Mouse (Mus musculus) heart, embryonic 13.5 days (tissue): ENCODE data around the gene Nek6. TPM values are rescaled to one million over a fixed set of nuclear protein-coding genes. Genes with fewer than 3 reads are reported as not detected.

Experiments
- ATAC-seq: fragments of 200-750 bp; cut with Nextera tagmentation; 2 replicates; pipeline ENCODE4 v1.8.0; 2017; ENCODE audit warnings: moderate TSS enrichment; ENCODE audit not compliant: insufficient number of reproducible peaks, low FRiP score, low TSS enrichment; ENCODE audit errors: extremely low read depth
- H3K27ac ChIP-seq: fragments of 300-500 bp; sonication (generic); replicated peaks from 2 replicates; pipeline ENCODE4 v1.5.1; 2015; ENCODE audit warnings: moderate library complexity, mild to moderate bottlenecking, inconsistent platforms
- H3K27me3 ChIP-seq: fragments of 300-500 bp; sonication (generic); replicated peaks from 2 replicates; pipeline ENCODE4 v1.6.1; 2015; ENCODE audit warnings: mild to moderate bottlenecking, inconsistent platforms
- H3K36me3 ChIP-seq: fragments of 300-500 bp; sonication (generic); 2 replicates; pipeline ENCODE4 v1.6.1; 2015; ENCODE audit warnings: mild to moderate bottlenecking, inconsistent platforms
- H3K4me1 ChIP-seq: fragments of 300-500 bp; sonication (generic); 2 replicates; pipeline ENCODE4 v1.6.1; 2015; ENCODE audit warnings: inconsistent platforms
- H3K4me2 ChIP-seq: fragments of 300-500 bp; sonication (generic); 2 replicates; pipeline ENCODE4 v1.6.1; 2015; ENCODE audit warnings: inconsistent platforms, mild to moderate bottlenecking, moderate library complexity
- H3K4me3 ChIP-seq: fragments of 300-500 bp; sonication (generic); 2 replicates; pipeline ENCODE4 v1.5.1; 2015; ENCODE audit warnings: moderate library complexity, mild to moderate bottlenecking, inconsistent platforms
- H3K9ac ChIP-seq: fragments of 300-500 bp; sonication (generic); 2 replicates; pipeline ENCODE4 v1.6.1; 2015; ENCODE audit warnings: inconsistent platforms, mild to moderate bottlenecking, moderate library complexity
- H3K9me3 ChIP-seq: fragments of 300-500 bp; sonication (generic); 2 replicates; pipeline ENCODE4 v1.6.1; 2016; ENCODE audit warnings: inconsistent platforms
- WGBS: fragments of 180-500 bp; shearing (Covaris S2); methylation state at CpG from one replicate; pipeline ENCODE4 v1.1.7; 2015; ENCODE audit warnings: mixed read lengths; 5-methylcytosine and 5-hydroxymethylcytosine counted together
- polyA plus RNA-seq: library from polyadenylated mRNA; unstranded; fragments of >200 nt; fragmentation: Nextera tagmentation; extraction: Ambion mirVana; gene quantifications from 2 replicates; pipeline ENCODE4 v1.2.1, GENCODE M21; 2015

Gene Nek6
- polyA plus RNA-seq, 1 experiment from 2014 or later: 74.5 TPM

DNA sequence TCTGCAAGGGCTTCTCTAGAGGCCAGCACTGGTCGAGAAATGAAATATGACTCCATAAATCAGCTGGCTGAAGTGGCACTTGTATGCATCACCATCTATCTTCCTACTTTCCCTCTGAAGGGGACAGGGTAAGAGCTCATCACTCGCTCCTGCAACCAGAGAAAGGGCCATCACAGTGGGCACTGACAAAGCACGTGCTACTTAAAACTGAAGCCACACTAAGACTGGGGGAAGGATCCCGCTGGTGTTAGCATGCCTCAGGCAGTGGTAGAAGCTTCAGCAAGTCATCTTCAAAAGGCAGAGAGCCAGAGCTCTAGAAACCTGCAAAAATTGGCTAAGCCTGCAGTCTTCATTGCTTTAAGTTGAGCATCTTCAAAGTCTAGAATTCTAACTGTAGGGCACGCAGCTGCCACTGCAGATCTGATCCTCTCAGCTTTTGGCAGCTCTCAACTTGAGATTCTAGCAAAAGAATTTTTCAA is 97.4 kb downstream of the Nek6 start:
- Histone ChIP-seq H3K4me3 (no peak overlapping the region), H3K4me2 (no peak overlapping the region)
- no peak for ATAC-seq

DNA sequence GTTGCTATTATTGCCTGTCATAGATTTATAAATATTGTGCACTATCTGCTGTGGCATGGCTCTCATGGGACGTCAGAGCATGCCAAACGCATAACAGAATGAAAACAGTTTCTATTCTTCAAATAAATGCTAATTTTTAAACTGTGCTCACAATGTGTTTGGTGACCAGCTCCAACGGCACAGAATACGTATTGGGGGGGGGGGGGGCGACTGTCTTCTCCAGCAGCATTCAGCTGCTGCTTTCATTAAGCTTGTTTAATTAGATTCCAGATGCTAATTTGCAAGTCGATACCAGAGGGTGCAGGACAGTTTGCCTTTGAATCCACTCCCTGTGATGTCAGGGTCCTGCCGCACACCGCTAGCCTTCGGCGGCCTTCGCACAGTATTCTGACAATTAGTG is 97.9 kb downstream of the Nek6 start:
- no peaks in the 10 kb centered on the region for H3K9me3 ChIP-seq
- no peaks in the 10 kb centered on the region for H3K27me3 ChIP-seq
- WGBS: 92% methylated on average over 11 of the region's 11 CpGs
- H3K4me2 ChIP-seq: no peak overlapping the region
- peaks cover 35% of the 10 kb centered on the region for H3K4me1 ChIP-seq
- no peak overlapping the region for H3K27ac ChIP-seq
- no peak for ATAC-seq
- H3K9ac ChIP-seq: no peak overlapping the region
- H3K36me3 ChIP-seq: peaks cover 47% of the 10 kb centered on the region
- H3K4me3 ChIP-seq: no peak overlapping the region

More for the DNA sequence above, 97.4 kb downstream of the Nek6 start:
- Histone ChIP-seq H3K4me1 (peaks cover 31% of the 10 kb centered on the region), H3K27ac (no peak overlapping the region), H3K9me3 (no peaks in the 10 kb centered on the region), H3K9ac (no peak overlapping the region), H3K36me3 (peaks cover 47% of the 10 kb centered on the region), H3K27me3 (no peaks in the 10 kb centered on the region)
- WGBS: 69% methylated on average over 5 of the region's 5 CpGs

DNA sequence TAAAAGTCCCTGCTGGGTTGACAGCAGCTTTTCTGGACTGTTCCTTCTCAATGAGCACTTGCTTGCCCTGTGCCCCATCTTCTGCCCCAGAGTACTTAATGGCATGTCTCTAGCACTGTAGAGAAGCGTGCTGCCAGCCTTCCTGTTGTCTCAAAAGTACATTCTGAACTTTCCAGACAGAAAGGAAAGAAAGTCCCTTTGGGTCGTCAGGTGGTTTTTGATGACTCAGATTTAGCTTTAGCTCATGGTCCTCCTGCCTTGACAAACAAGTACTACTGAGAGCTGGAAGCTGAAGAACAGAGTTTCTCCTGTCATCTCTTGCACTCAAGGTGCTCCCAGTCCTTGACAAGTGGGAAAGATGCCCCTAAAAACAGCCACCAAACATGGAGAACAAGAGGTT is 98.7 kb downstream of the Nek6 start:
- WGBS: 86% methylated on average over 2 of the region's 2 CpGs

GRCm38 (mm10) chr2:38612596-38612995 is 101.2 kb downstream of the Nek6 start:
- WGBS: 94% methylated on average over 6 of the region's 6 CpGs
- Histone ChIP-seq H3K27me3 (no peaks in the 10 kb centered on the region), H3K27ac (no peak overlapping the region), H3K36me3 (peaks cover 40% of the 10 kb centered on the region), H3K4me1 (peaks cover 67% of the 10 kb centered on the region), H3K4me3 (no peak overlapping the region), H3K9ac (no peak overlapping the region), H3K4me2 (no peak overlapping the region), H3K9me3 (no peaks in the 10 kb centered on the region)
- no peak for ATAC-seq

More for the DNA sequence above, 98.7 kb downstream of the Nek6 start:
- Histone ChIP-seq H3K27me3 (no peaks in the 10 kb centered on the region), H3K4me3 (no peak overlapping the region), H3K36me3 (peaks cover 47% of the 10 kb centered on the region), H3K9ac (no peak overlapping the region), H3K27ac (no peak overlapping the region), H3K9me3 (no peaks in the 10 kb centered on the region), H3K4me1 (peaks cover 43% of the 10 kb centered on the region), H3K4me2 (no peak overlapping the region)
- no peak for ATAC-seq

- H3K4me3 ChIP-seq: no peak overlapping the region
- 71% methylated on average over 3 of the region's 3 CpGs for WGBS
- no peak overlapping the region for H3K9ac ChIP-seq
- H3K4me1 ChIP-seq: peaks cover 67% of the 10 kb centered on the region
- no peaks in the 10 kb centered on the region for H3K27me3 ChIP-seq
- no peak overlapping the region for H3K4me2 ChIP-seq
- no peak for ATAC-seq
- H3K27ac ChIP-seq: no peak overlapping the region
- H3K9me3 ChIP-seq: no peaks in the 10 kb centered on the region
- peaks cover 46% of the 10 kb centered on the region for H3K36me3 ChIP-seq
These were observed 102.1 kb downstream of the Nek6 start for GRCm38 (mm10) chr2:38613576-38613975.

- no peak overlapping the region for H3K4me2 ChIP-seq
- H3K36me3 ChIP-seq: peaks cover 52% of the 10 kb centered on the region
- no peaks in the 10 kb centered on the region for H3K9me3 ChIP-seq
- 79% methylated on average over 6 of the region's 6 CpGs for WGBS
- ATAC-seq: no peak
- no peak overlapping the region for H3K9ac ChIP-seq
- no peak overlapping the region for H3K4me3 ChIP-seq
- H3K4me1 ChIP-seq: peaks cover 59% of the 10 kb centered on the region
- no peaks in the 10 kb centered on the region for H3K27me3 ChIP-seq
- no peak overlapping the region for H3K27ac ChIP-seq
These were observed 103.0 kb downstream of the Nek6 start for GRCm38 (mm10) chr2:38614437-38614836.

- no peak overlapping the region for H3K4me3 ChIP-seq
- 57% methylated on average over 4 of the region's 4 CpGs for WGBS
These were observed 104.6 kb downstream of the Nek6 start for GRCm38 (mm10) chr2:38616072-38616471.

GRCm38 (mm10) chr2:38616956-38617872 is 105.8 kb downstream of the Nek6 start:
- WGBS: 83% methylated on average over 5 of the region's 5 CpGs
- no peaks in the 10 kb centered on the region for H3K27me3 ChIP-seq
- H3K4me1 ChIP-seq: peaks cover 47% of the 10 kb centered on the region
- no peaks in the 10 kb centered on the region for H3K9me3 ChIP-seq
- no peak overlapping the region for H3K27ac ChIP-seq
- H3K4me2 ChIP-seq: no peak overlapping the region
- no peak for ATAC-seq
- no peak overlapping the region for H3K4me3 ChIP-seq
- H3K36me3 ChIP-seq: peaks cover 53% of the 10 kb centered on the region
- no peak overlapping the region for H3K9ac ChIP-seq

More at GRCm38 (mm10) chr2:38616072-38616471, 104.6 kb downstream of the Nek6 start:
- no peak overlapping the region for H3K4me2 ChIP-seq
- H3K9ac ChIP-seq: no peak overlapping the region
- H3K4me1 ChIP-seq: peaks cover 47% of the 10 kb centered on the region
- H3K27ac ChIP-seq: no peak overlapping the region
- ATAC-seq: no peak
- peaks cover 48% of the 10 kb centered on the region for H3K36me3 ChIP-seq
- H3K27me3 ChIP-seq: no peaks in the 10 kb centered on the region
- H3K9me3 ChIP-seq: no peaks in the 10 kb centered on the region

DNA sequence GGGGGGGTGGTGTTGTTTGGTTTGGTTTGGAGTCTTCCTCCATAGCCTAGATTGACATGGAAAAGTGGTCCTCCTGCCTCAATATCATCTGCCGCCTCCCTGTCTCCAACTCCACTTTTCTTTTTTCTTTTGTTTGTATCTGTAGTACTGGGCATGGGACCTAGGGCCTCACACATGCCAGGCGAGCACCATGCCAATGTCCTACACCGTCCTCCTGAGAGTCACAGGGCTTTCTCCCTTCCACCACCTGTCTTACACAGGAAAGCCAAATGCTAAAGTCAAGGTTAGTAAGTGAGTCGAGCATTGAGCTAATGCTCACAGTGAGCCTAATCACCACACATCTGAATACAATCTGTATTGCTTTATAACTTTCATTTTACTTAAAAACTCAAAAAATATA is 108.3 kb downstream of the Nek6 start:
- Histone ChIP-seq H3K27ac (no peak overlapping the region), H3K4me1 (peaks cover 34% of the 10 kb centered on the region), H3K9ac (no peak overlapping the region), H3K9me3 (no peaks in the 10 kb centered on the region), H3K36me3 (peaks cover 42% of the 10 kb centered on the region), H3K27me3 (no peaks in the 10 kb centered on the region), H3K4me2 (no peak overlapping the region), H3K4me3 (no peak overlapping the region)
- no peak for ATAC-seq
- WGBS: 89% methylated on average over 4 of the region's 4 CpGs

DNA sequence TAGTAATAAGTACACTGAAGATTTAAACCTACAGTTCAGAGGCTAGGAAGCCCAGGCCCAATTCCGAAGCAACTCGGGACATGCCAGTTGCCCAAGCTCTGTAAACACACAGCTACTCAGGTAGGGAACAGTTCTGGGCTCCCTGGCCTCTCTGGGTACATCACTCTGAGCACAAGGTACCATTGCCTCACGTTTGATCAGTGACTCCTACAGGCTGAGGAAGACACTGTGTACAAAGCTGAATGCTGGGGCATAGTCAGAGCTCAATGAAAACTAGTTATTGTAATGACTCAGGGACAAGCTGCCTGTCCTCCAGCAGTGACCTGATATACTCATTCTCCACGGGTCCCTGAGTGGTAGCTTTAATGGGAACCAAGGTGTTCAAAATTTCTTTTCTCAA is 109.6 kb downstream of the Nek6 start:
- H3K9me3 ChIP-seq: no peaks in the 10 kb centered on the region
- H3K4me2 ChIP-seq: no peak overlapping the region
- no peak for ATAC-seq
- WGBS: 85% methylated on average over 4 of the region's 4 CpGs
- no peak overlapping the region for H3K4me3 ChIP-seq
- H3K27me3 ChIP-seq: no peaks in the 10 kb centered on the region
- H3K4me1 ChIP-seq: peaks cover 21% of the 10 kb centered on the region
- H3K36me3 ChIP-seq: peaks cover 54% of the 10 kb centered on the region
- H3K27ac ChIP-seq: no peak overlapping the region
- H3K9ac ChIP-seq: no peak overlapping the region

GRCm38 (mm10) chr2:38621610-38622021 is 110.2 kb downstream of the Nek6 start:
- Histone ChIP-seq H3K36me3 (peaks cover 59% of the 10 kb centered on the region), H3K9me3 (no peaks in the 10 kb centered on the region), H3K27me3 (no peaks in the 10 kb centered on the region), H3K4me1 (peaks cover 16% of the 10 kb centered on the region), H3K9ac (no peak overlapping the region), H3K27ac (no peak overlapping the region), H3K4me2 (no peak overlapping the region), H3K4me3 (no peak overlapping the region)
- 75% methylated on average over 6 of the region's 6 CpGs for WGBS
- ATAC-seq: no peak

DNA sequence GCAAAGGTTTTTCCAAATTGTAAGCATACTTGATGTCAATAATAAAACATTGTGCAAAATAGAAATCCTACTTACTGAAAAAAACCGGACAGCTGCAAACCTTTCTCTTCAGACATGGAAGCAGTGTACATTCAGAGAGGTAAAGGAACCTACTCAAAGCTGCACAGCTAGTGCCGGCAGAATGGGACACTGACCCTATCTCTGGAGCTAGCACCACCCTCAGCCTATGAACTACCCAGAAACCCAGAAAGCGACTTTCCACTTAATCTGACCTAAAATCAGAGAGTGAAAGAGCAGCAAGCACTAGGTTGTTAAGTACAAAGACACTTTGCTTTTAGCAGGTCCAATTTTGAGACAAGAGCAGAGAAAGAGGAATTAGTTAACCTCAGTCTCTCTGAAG is 112.0 kb downstream of the Nek6 start:
- Histone ChIP-seq H3K27me3 (no peaks in the 10 kb centered on the region), H3K4me3 (no peak overlapping the region), H3K4me2 (no peak overlapping the region), H3K9me3 (no peaks in the 10 kb centered on the region), H3K4me1 (0 out of 2 replicates have a peak, but pooled peaks cover 5% of the 10 kb centered on the region), H3K27ac (no peak overlapping the region), H3K9ac (no peak overlapping the region), H3K36me3 (peaks cover 60% of the 10 kb centered on the region)
- no peak for ATAC-seq
- 85% methylated on average over 3 of the region's 3 CpGs for WGBS
